Mouse (Mus musculus) heart, postnatal 0 days (tissue): ENCODE measurements around the gene Psg29.

Source experiments
- CTCF ChIP-seq: IDR thresholded peaks from 2 replicates; pipeline ENCODE4 v1.5.1; 2016; ENCODE audit warnings: antibody characterized with exemption, control low read depth, low read depth
- EP300 ChIP-seq: IDR thresholded peaks from 2 replicates; pipeline ENCODE4 v1.6.1; 2016; ENCODE audit warnings: antibody characterized with exemption, low read depth

GRCm38 (mm10) chr7:17159011-17159410 is 44.3 kb upstream of the Psg29 start:
- TF ChIP-seq CTCF (no peak), EP300 (no peak)
